Mouse (Mus musculus) C2C12 (cell line): ENCODE data around the gene Ccr1. TPM values are rescaled to one million over a fixed set of nuclear protein-coding genes. Genes with fewer than 3 reads are reported as not detected.

ENCODE experiments used
- H3K27me3 ChIP-seq: one replicate; pipeline ENCODE4 v1.6.1; 2011; ENCODE audit not compliant: control insufficient read depth, insufficient read depth, insufficient read length
- H3K36me3 ChIP-seq: one replicate; pipeline ENCODE4 v1.6.1; 2011; ENCODE audit not compliant: control insufficient read depth, insufficient read depth
- H3K4me3 ChIP-seq: one replicate; pipeline ENCODE4 v1.5.1; 2011; ENCODE audit warnings: mild to moderate bottlenecking, control low read depth; ENCODE audit not compliant: poor library complexity, insufficient read depth, severe bottlenecking
- H3K79me2 ChIP-seq: one replicate; pipeline ENCODE4 v1.6.1; 2011; ENCODE audit not compliant: control insufficient read depth, insufficient read depth
- H3K79me3 ChIP-seq: one replicate; pipeline ENCODE4 v1.6.1; 2011; ENCODE audit warnings: low read depth, control low read depth
- H3ac ChIP-seq: one replicate; pipeline ENCODE3; 2011; ENCODE audit warnings: low read depth; ENCODE audit not compliant: control insufficient read depth, insufficient read length
- CEBPB ChIP-seq: IDR thresholded peaks from one replicate; pipeline ENCODE4 v1.6.1; 2011; ENCODE audit warnings: low read depth, mild to moderate bottlenecking, control low read depth, moderate library complexity
- CTCF ChIP-seq: IDR thresholded peaks from one replicate; pipeline ENCODE4 v1.5.1; 2011; ENCODE audit not compliant: control insufficient read depth, insufficient read depth, insufficient read length
- FOSL1 ChIP-seq: IDR thresholded peaks from one replicate; pipeline ENCODE4 v1.8.0; 2011; ENCODE audit warnings: mild to moderate bottlenecking, low read length; ENCODE audit not compliant: poor library complexity, insufficient read depth, severe bottlenecking
- MAX ChIP-seq: IDR thresholded peaks from one replicate; pipeline ENCODE4 v1.6.1; 2011; ENCODE audit warnings: mild to moderate bottlenecking, control low read depth
- MYOD1 ChIP-seq: IDR thresholded peaks from one replicate; pipeline ENCODE4 v1.6.1; 2011; ENCODE audit warnings: low read depth; ENCODE audit not compliant: control insufficient read depth, insufficient read length
- MYOG ChIP-seq: IDR thresholded peaks from one replicate; pipeline ENCODE4 v1.6.1; 2011; ENCODE audit not compliant: control insufficient read depth, insufficient read length; ENCODE audit errors: extremely low read depth
- USF1 ChIP-seq: IDR thresholded peaks from one replicate; pipeline ENCODE4 v1.6.1; 2011; ENCODE audit warnings: low read depth, mild to moderate bottlenecking, control low read depth, moderate library complexity
- polyA plus RNA-seq: library from polyadenylated mRNA; unstranded; fragments of >200 nt; fragmentation: generic; extraction: Trizol; gene quantifications from one replicate; pipeline ENCODE4 v1.2.1, GENCODE M21; 2012; ENCODE audit warnings: missing spikeins

Gene Ccr1
- polyA plus RNA-seq, 1 experiment = 0.13 TPM

GRCm38 (mm10) chr9:123964776-123965175 lies 3.7 kb downstream of the Ccr1 start:
- no peak overlapping the region for H3ac ChIP-seq
- H3K27me3 ChIP-seq = no peaks in the 10 kb centered on the region
- H3K4me3 ChIP-seq = no peak overlapping the region
- TF ChIP-seq CEBPB = no peak
- no peak for TF ChIP-seq CTCF
- TF ChIP-seq MAX = no peak
- no peak for TF ChIP-seq FOSL1
- H3K79me2 ChIP-seq = no peaks in the 10 kb centered on the region
- H3K79me3 ChIP-seq = no peaks in the 10 kb centered on the region
- H3K36me3 ChIP-seq = no peaks in the 10 kb centered on the region

GRCm38 (mm10) chr9:123960161-123960560 lies 8.3 kb downstream of the Ccr1 start:
- no peaks in the 10 kb centered on the region for H3K79me2 ChIP-seq
- TF ChIP-seq MYOG (no peak), MAX (no peak), CEBPB (no peak), FOSL1 (no peak), MYOD1 (no peak), CTCF (no peak), USF1 (no peak)
- no peaks in the 10 kb centered on the region for H3K36me3 ChIP-seq

GRCm38 (mm10) chr9:123957911-123958413 lies 10.5 kb downstream of the Ccr1 start:
- no peak for TF ChIP-seq MAX
- TF ChIP-seq CTCF = no peak
- TF ChIP-seq MYOD1 = no peak
- TF ChIP-seq CEBPB = no peak
- no peak for TF ChIP-seq FOSL1
- no peak for TF ChIP-seq USF1
- TF ChIP-seq MYOG = no peak
- H3K79me2 ChIP-seq = no peaks in the 10 kb centered on the region
- no peak overlapping the region for H3ac ChIP-seq
- H3K79me3 ChIP-seq = no peaks in the 10 kb centered on the region
- no peak overlapping the region for H3K4me3 ChIP-seq
- no peaks in the 10 kb centered on the region for H3K27me3 ChIP-seq
- no peaks in the 10 kb centered on the region for H3K36me3 ChIP-seq

More at GRCm38 (mm10) chr9:123960161-123960560, 8.3 kb downstream of the Ccr1 start:
- Histone ChIP-seq H3ac (no peak overlapping the region), H3K27me3 (no peaks in the 10 kb centered on the region), H3K4me3 (no peak overlapping the region), H3K79me3 (no peaks in the 10 kb centered on the region)

GRCm38 (mm10) chr9:123956892-123957291 lies 11.6 kb downstream of the Ccr1 start:
- H3K79me2 ChIP-seq = no peaks in the 10 kb centered on the region
- no peaks in the 10 kb centered on the region for H3K27me3 ChIP-seq
- H3K36me3 ChIP-seq = no peaks in the 10 kb centered on the region
- no peak overlapping the region for H3ac ChIP-seq
- H3K4me3 ChIP-seq = no peak overlapping the region
- no peak for TF ChIP-seq USF1
- no peak for TF ChIP-seq MYOD1
- TF ChIP-seq CTCF = no peak
- TF ChIP-seq MYOG = no peak
- TF ChIP-seq CEBPB = no peak
- no peak for TF ChIP-seq MAX
- TF ChIP-seq FOSL1 = no peak
- no peaks in the 10 kb centered on the region for H3K79me3 ChIP-seq

- Histone ChIP-seq H3ac (no peak overlapping the region), H3K27me3 (no peaks in the 10 kb centered on the region), H3K4me3 (no peak overlapping the region), H3K36me3 (no peaks in the 10 kb centered on the region), H3K79me3 (no peaks in the 10 kb centered on the region), H3K79me2 (no peaks in the 10 kb centered on the region)
- no peak for TF ChIP-seq CEBPB
- TF ChIP-seq CTCF = no peak
- no peak for TF ChIP-seq FOSL1
- TF ChIP-seq MAX = no peak
- no peak for TF ChIP-seq MYOG
- no peak for TF ChIP-seq MYOD1
- TF ChIP-seq USF1 = no peak
Observed at GRCm38 (mm10) chr9:123953551-123953950, 14.9 kb downstream of the Ccr1 start.

GRCm38 (mm10) chr9:123951176-123951575 lies 17.3 kb downstream of the Ccr1 start:
- Histone ChIP-seq H3K79me3 (no peaks in the 10 kb centered on the region), H3K36me3 (no peaks in the 10 kb centered on the region), H3K27me3 (no peaks in the 10 kb centered on the region), H3ac (no peak overlapping the region), H3K4me3 (no peak overlapping the region), H3K79me2 (no peaks in the 10 kb centered on the region)
- TF ChIP-seq CTCF = no peak
- TF ChIP-seq FOSL1 = no peak
- TF ChIP-seq USF1 = no peak
- no peak for TF ChIP-seq MYOD1
- TF ChIP-seq MYOG = no peak
- no peak for TF ChIP-seq MAX
- TF ChIP-seq CEBPB = no peak
